Mouse (Mus musculus) T-helper 17 cell (primary cell): Measurements from ENCODE around the gene Gm9945.

Source experiments
- in situ Hi-C, 2 experiments: fragments of 300-600 bp; cut with MboI, MseI; formaldehyde crosslinking; loops; 1 replicate in 1 of 2; 2 replicates in 1 of 2; pipeline ENCODE4 v1.15.1; 2025; ENCODE audit warnings: high pct_unique_total_duplicates in 2 of 2

Gene Gm9945

GRCm38 (mm10) chr11:53479783-53480301 lies at the start of gene Gm9945, which contains the start of gene Sowaha:
Gene Gm9945, plus strand, starts transcription at chr11:53480166.
Gene Sowaha, minus strand, starts transcription at chr11:53480274.
- in situ Hi-C loops: no loop called here

GRCm38 (mm10) chr11:53430300-53430669 lies 49.7 kb upstream of the Gm9945 start:
- in situ Hi-C loops: no loop called here

- in situ Hi-C loops: no loop called here
Observed at GRCm38 (mm10) chr11:53430670-53431346, 49.2 kb upstream of the Gm9945 start, which contains the start of the genes Uqcrq and Gdf9. Gene Uqcrq, minus strand, starts transcription at chr11:53430831. Gene Gdf9, plus strand, starts transcription at chr11:53431023.

- in situ Hi-C loops: no loop called here
Observed at GRCm38 (mm10) chr11:53431347-53432056, 48.5 kb upstream of the Gm9945 start.

- in situ Hi-C loops: no loop called here
Observed at GRCm38 (mm10) chr11:53433057-53433456, 46.9 kb upstream of the Gm9945 start.

- in situ Hi-C loops: no loop called here
Observed at GRCm38 (mm10) chr11:53435504-53435903, 44.5 kb upstream of the Gm9945 start.

- in situ Hi-C loops: no loop called here
Observed at GRCm38 (mm10) chr11:53436338-53436737, 43.6 kb upstream of the Gm9945 start.

- in situ Hi-C loops: no loop called here
Observed at GRCm38 (mm10) chr11:53441921-53442320, 38.0 kb upstream of the Gm9945 start.

GRCm38 (mm10) chr11:53443861-53444260 lies 36.1 kb upstream of the Gm9945 start:
- in situ Hi-C loops: no loop called here

- in situ Hi-C loops: no loop called here
Observed at GRCm38 (mm10) chr11:53445562-53445961, 34.4 kb upstream of the Gm9945 start.

- in situ Hi-C loops: no loop called here
Observed at GRCm38 (mm10) chr11:53446183-53446582, 33.8 kb upstream of the Gm9945 start.

- in situ Hi-C loops: no loop called here
Observed at GRCm38 (mm10) chr11:53447996-53448395, 32.0 kb upstream of the Gm9945 start.

- in situ Hi-C loops: no loop called here
Observed at GRCm38 (mm10) chr11:53448529-53448928, 31.4 kb upstream of the Gm9945 start.

- in situ Hi-C loops: no loop called here
Observed at GRCm38 (mm10) chr11:53450070-53450705, 29.8 kb upstream of the Gm9945 start.

- in situ Hi-C loops: no loop called here
Observed at GRCm38 (mm10) chr11:53451361-53451760, 28.6 kb upstream of the Gm9945 start.

- in situ Hi-C loops: no loop called here
Observed at GRCm38 (mm10) chr11:53452396-53452795, 27.6 kb upstream of the Gm9945 start.

- in situ Hi-C loops: no loop called here
Observed at GRCm38 (mm10) chr11:53453031-53453430, 26.9 kb upstream of the Gm9945 start.

GRCm38 (mm10) chr11:53456474-53457371 lies 23.2 kb upstream of the Gm9945 start, which contains the start of the genes Gm10447 and Shroom1:
Gene Gm10447, minus strand, starts transcription at chr11:53457110.
Gene Shroom1, plus strand, starts transcription at chr11:53457205.
- in situ Hi-C loops: no loop called here

GRCm38 (mm10) chr11:53457372-53457954 lies 22.5 kb upstream of the Gm9945 start:
- in situ Hi-C loops: no loop called here

- in situ Hi-C loops: no loop called here
Observed at GRCm38 (mm10) chr11:53458996-53459395, 21.0 kb upstream of the Gm9945 start.

GRCm38 (mm10) chr11:53460192-53460591 lies 19.8 kb upstream of the Gm9945 start:
- in situ Hi-C loops: no loop called here
